Mouse (Mus musculus) adrenal gland (tissue): ENCODE results near the gene Rnft2.

ENCODE experiments used
- intact Hi-C: fragments of 180-260 bp; cut with DNase I; formaldehyde crosslinking; loops from one replicate; pipeline ENCODE4 v1.15.1; 2025

Rnft2 gene

DNA sequence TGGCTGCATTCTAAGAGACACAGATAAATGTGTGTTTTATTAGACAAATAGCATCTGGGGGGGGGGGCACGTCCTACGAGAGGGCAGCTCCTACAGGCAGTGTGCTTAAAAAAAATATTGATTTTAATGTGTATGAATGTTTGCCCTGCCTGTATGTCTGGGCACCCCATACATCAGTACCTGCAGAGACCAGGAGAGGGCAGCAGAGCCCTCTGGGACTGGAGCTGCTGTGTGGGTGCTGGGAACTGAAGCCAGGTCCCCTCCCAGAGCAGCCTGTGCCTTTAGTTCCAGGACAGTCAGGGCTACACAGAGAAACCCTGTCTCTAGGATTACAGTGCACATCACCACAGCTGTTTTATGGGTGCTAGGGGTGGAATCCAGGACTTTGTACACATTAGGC lies 69.8 kb downstream of the Rnft2 start:
- intact Hi-C loops, result no loop called here

DNA sequence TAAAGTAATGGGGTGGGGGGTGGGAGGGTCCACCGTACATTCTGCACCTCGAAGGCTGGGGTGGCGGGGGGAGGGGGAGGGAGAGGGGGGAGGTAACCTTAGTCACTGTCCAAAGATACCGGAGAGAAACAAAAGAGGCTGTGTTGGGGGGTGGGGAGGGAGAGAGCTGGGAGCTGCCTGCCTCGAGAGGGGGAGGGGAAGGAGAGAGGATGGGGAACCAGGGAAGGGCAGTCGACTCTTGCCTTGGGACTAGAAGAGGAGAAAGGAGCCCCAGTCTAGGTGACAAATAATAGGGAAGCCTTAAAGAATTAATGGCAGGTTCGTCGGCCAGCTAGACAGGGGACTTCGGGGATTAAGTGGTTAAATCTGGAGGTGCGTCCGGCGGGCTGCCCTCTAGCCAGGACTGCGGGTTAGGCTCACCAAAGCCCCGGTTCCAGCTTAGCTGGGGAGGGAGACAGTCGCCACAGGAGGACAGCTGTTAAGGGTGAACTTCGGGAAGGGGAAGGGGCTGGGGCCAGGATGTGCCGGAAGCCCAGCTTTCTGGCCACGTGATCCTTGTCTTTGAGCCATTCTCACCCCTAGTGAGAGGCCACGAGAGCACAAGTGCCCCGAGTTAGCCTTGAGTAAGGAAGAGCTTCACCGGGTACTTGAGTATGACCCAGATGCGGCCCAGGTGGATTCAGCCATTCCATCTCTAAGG lies 70.5 kb downstream of the Rnft2 start:
- intact Hi-C loops, result no loop called here

DNA sequence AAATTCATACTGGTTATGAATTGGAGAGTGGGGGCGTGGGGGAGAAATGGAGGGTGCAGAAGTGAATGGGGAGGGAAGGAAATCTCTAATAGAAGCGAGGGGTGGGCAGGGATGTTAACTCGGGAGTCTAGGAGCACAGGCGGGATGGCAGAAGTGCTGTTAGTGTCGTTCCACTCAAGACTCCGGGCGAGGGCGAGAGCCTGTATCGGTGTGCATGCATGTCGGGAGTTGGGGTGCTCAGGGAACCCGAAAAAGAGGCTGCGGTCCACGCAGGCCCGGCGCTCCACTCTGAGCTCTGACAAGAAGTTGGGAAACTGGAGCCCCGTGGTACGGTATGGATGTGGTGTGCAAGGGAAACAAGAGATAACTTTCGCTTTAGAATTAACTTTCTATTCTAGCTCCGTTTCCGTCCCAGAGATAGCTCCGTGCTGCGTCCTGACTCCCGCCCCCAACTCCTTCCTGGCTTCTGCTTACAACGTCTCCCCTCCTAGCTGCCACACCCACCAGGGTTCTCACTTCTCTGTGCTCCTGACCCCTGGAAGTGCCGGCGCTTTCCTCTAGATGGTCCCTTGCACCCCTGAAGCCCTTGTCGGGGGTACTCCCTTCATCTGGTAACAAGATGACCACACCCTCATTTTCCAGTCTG lies 72.7 kb downstream of the Rnft2 start:
- intact Hi-C loops, result no loop called here

DNA sequence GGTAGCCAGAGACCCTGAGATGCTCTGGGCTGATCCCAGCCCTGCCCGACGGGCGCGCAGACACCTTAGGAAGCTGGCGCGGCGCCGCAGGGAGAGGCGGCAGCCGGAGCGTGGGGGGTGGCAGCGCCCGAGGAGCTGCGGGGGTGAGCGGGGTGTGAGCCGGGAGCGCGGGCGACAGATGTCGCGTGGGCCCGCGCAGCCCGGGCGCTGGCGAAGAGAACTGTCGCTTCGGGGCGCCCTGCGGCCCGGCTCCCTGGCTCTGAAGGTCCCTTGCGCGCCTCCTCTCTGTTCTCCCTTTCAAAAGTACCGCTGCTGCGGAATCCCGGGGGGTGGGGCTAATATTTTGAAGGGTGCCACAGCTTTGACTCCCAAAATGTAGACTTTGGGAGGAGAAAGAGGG lies 73.3 kb downstream of the Rnft2 start:
- intact Hi-C loops, result no loop called here

DNA sequence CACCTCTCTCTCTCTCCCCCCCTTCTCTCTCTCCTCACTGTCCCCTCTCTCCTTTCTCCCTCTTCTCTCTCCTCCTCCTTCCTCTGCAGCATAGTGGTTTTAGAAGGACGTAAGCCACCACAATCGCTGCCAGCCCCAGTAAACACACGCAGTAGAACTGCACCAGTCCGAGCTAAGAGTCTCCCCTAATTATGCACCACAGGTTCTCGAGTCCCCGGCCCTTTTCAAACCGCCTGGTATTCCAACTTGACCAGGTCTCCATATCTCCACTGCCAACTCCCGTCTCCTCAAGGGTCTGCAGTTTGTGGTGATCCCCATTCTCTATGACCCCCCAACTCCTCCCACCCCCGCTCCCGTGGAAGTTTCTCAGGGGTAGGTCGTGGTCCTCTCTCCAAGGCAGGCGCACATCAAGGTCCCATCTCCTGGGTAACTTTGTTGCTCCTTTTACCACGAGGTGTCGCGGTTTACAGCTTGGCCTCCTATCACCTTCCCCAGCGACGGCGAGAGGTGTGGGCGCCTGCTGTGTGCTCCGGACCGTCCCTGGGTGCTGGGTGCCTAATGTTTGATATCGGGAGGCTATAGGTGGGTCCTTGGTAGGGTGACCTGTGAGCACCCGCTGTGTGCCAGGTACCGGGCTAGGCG lies 73.9 kb downstream of the Rnft2 start:
- intact Hi-C loops, result no loop called here

DNA sequence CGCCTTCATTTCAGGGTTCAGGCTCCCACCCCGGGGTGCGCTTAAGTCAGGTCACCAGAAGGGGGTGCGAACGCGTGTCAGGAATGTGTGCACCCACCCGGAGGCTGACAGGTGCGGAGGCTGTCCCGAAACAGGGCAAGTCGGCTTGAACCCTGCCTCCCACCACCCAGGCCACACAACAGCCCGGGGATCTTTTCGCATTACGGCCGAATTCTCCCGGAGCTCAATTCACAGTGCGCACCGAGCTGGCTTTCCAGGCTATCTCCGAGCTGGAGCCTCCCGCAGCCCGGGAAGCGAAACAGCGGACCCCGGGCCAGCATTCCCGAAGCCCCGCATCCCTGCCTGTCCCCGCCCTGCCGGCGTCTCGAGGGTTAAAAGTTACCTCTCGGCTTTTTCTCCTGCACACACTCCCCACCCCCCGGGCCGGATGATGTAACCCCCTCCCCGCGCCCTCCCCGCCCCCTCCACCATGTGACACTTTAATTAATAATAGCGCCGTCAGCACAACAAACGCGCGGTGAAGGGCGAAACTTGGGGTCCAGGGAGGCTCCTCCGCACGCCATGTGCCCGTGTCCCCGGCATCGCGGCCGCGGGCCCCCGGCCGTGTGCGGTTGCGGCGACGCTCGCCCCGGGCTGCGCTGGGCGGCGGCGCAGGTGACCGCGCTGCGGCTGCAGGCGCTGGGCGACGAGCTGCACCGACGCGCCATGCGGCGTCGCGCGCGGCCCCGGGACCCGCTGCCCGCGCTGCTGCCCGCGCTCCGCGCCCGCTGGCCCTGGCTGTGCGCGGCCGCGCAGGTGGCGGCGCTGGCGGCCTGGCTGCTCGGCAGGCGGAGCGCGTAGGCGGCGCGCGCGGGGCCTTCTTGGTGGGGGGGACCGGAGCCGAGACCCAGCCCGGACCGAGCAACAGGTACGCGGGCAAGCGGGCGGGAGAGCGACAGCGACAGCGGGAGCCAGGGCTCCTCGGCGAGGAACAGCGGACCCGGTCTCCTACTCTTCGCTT lies 75.4 kb downstream of the Rnft2 start:
- intact Hi-C loops, result no loop called here

DNA sequence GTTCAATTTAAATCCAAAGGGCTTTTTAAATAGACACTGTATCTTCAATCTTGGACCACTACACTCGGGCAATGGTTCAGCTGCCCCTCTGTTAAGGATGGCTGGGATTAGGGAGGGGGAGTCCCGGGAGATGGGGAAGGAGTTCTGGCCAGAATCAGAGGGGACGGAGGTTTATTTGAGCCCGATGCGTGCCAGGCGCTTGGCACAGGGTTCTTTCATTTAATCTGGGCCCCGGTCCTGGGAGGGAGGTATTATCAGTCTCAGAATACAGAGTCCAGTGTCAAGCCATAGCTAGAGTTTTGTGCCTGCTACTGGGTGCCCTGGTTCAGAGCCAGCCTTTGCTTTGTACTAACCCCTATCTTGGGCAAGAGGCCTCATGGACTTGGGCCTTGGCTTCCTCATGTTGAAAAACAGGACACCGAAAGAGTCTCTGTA lies 77.3 kb downstream of the Rnft2 start:
- intact Hi-C loops, result no loop called here

DNA sequence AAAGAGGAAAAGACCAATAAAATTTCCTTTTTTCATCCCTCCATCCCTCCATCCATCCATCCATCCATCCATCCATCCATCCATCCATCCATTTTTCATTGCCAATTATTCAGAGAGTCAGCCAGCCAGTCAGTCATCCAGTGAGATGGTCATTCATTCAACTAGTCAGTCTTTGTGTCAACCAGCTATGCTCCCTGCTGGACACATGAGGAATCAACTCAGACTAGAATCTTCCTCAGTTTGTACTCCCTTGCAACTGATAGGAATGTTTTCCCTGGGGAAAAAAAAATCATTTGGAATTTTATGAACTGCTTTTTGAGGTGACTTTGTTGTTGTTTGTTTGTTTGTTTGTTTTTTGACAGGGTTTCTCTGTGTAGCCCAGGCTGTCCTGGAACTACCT lies 79.5 kb downstream of the Rnft2 start:
- intact Hi-C loops, result no loop called here

DNA sequence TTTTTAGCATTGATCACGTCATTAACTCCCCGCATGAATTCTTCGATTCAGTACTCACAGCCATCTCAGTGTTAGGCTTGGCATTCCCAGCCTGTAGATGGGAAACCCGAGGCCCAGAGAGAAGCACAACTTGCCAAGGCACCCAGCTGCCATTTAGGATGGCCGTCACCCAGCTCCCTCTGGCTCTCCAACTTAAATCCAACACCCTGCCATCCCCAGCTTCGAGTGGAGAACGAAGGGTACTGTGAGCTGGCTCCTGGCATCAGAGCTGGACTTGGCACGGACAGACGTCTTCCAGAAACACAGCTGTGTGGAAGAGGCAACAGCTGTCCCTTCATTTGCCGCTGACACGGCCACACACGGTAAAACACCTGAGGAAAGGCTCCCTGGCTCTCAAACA lies 80.3 kb downstream of the Rnft2 start, which contains the start of gene Hrk:
Gene Hrk (plus strand): TSS at position 68 of the 400 bp plus-strand sequence.
- intact Hi-C loops, result no loop called here

DNA sequence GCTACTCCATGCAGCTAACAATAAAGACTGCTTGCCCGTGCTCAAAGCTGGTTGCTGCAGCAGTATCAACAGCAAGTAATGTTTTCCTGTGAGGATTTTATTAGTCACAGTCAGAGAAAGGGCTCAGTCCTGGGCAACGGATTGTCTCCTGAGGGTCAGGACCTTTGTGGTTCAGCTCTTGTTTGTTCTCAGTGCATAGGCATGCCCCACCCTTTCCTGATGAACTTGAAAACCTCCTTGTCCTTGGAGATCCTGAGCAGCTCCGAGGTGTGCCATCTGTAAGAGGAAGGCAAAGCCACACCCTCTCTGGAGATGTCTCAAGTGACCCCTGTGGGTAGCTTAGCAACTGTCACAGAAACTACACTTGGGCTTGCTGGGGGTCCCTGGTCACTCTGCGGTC lies 84.2 kb downstream of the Rnft2 start:
- intact Hi-C loops, result no loop called here

DNA sequence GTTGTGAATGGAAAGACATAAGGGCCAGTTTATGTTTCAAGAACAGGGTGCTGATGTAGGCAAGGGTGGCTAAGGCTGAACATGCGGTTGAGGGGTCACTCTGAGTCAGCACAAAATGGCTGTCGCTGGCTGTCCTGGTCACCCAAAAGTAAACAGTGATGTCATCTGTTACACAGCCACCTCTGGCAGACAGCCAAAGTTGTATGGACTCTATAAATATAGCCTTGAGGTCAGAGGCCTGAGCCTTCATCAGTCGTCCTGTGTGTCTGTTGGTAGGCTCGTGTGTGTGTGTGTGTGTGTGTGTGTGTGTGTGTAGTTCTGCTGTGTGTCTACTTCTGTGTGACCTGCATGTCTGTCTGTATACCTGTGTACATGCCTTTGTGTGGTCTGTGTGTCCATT lies 87.9 kb downstream of the Rnft2 start:
- intact Hi-C loops, result loop anchor here (5.0 kb wide), 1 partner anchor 90 kb away; the partner anchor contains the start of genes 2410131K14Rik and Rnft2

DNA sequence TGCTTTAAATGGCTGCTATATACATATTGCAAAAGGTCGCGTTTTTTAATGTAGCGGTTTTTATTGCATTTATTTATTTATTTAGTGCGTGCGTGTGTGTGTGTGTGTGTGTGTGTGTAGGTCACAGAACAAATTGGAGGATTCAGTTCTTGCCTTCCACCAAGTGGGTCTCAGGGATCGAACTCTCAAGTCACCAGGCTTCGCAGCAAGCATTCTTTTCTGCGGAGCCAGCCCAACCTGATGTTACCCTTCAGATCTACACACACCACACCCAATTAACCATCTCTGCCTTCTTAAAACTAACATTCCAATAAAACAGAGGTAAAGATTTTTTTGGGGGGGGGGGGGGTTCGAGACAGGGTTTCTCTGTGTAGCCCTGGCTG lies 89.4 kb downstream of the Rnft2 start:
- intact Hi-C loops, result loop anchor here (5.0 kb wide), 1 partner anchor 92 kb away; the partner anchor contains the start of genes 2410131K14Rik and Rnft2

DNA sequence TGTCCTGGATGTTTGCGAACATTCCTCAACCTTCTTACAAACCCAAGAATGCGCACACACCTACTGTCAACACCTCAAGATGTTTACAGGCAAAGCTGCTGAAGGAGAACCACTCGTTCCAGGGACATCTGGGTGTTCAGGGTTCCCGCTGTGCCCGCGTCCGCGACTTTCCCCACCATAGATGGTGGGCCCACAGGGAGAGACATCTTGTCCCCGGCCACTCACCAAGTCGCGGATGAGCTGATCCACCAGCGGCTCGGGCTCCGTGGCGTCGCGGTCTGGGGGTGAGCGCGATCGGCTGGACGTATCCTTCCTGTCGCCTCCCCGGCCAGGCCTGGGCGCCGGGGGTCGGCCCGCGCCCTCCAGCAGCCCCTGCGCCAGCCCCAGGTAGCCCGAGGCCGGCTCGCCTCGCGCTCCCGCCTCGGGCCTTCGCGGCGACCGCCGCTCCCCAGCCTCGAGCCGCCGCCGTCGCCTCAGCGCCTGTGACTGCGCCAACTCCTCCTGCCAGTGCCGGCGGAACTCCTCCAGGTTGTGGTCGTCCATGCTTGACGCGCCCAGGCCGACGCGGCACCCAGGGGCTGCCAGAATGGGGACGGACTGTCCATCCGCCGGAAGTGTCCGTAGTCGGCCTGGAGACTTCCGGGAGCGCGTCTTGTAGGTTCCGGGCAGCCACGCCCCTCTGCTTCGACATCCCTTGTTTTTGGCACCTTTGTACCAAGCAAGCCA lies 89.9 kb downstream of the Rnft2 start, which contains the start of gene Fbxw8:
Gene Fbxw8 (minus strand): TSS at position 626 of the 726 bp plus-strand sequence.
- intact Hi-C loops, result loop anchor here (5.0 kb wide), 1 partner anchor 92 kb away; the partner anchor contains the start of genes 2410131K14Rik and Rnft2

DNA sequence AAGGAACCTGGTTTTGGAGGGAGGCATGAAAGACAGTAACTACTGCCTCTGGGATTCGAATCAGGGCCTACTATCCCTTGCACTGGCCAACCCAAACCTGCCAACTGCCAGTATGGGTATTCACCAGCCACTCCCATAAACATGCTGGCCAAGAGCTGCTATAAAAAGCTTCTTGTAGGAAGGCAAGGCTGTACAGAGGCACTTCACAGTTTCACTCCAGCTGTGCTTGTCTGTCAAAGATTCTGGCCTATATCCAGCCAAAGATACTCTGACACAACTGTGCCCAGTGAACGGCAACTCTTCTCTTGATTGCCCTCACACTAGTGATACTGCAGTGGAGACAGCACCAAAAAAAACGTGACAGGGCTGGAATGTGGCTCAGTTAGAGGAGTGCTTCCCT lies 95.2 kb downstream of the Rnft2 start:
- intact Hi-C loops, result no loop called here

DNA sequence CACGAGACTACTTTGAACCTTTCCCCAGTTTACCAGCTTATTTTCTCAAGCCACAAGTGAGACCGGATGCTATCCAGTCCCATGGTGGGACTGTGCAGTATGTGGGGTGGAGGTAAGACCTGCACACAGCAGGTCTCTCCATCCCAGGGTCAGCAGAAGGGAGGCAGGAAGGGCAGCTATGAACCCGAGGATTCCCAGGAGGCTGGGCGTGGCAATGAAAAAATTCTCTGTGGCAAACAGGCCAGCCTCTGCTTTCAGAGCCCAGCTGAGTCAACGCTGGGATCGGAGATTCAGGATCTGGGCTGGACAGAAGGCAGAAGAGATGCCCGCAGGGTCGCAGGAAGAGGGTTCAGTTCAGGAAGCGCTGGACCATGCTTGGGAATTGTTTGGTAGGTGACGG lies 97.7 kb downstream of the Rnft2 start:
- intact Hi-C loops, result no loop called here

DNA sequence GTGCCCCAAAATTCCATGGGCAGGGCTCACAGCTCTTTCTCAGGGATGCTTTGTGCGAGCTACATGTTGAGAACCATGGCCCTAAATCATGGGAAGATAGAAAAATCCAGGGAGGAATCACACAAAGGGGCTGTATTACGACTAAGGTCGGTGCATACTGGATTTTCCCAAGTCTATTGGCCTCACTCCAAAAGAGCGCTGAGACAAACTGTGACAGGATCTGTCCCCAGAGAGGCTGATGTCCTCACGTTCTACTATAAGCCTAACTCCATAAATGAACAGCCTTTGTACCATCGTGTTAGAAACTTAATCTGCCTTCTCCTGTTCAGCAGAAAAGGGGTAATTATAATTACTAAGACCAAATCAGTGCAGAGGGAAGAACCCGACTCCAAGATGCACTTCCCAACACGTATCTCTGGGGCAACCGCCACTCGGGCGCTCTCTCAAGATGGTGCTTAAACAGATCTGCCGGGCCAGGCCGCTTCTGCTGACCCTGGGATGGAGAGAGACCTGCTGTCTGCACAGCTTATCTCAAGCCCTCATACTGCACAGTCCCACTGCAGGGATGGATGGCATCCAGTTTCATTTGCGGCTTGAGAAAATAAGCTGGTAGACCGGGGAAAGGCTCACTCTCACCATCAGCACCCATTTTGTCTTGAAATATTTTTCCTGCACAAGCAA lies 98.8 kb downstream of the Rnft2 start:
- intact Hi-C loops, result no loop called here

DNA sequence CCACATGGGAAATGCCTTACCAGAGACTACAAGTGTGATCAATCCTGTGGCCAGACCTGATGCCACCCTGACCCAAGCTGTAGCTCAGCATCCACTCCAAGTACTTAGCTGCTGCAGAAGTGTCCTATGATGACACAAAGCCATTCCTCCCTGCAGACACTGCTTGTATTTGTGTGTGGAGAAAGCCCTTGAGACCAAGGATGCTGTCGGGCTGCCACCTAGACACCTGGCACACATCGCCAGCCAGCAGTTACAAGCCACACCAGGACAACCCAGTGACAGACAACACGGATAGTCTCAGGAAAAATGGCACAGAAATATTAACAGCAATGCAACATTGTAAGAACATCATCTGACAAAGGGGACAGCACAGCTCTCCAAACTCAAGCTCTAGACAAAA lies 99.5 kb downstream of the Rnft2 start:
- intact Hi-C loops, result no loop called here

DNA sequence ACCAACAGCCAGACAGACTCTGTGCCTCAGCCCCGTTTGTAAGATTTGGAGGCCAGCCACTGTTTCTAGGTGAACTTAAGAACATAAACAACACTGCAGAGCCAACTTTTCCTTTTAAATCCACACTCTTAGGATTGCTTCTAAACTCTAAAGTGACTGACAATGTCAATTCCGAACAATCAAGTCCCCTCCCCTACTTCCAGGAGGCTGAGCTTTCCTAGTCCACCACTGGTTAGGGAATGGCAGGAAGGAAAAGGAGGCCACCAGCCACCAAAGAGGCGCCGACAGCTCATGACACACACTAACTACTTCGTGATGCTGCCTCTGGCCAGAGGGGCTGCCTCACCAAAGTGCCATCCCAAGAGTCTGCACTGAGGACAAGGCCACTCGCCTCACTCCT lies 100.1 kb downstream of the Rnft2 start:
- intact Hi-C loops, result no loop called here

DNA sequence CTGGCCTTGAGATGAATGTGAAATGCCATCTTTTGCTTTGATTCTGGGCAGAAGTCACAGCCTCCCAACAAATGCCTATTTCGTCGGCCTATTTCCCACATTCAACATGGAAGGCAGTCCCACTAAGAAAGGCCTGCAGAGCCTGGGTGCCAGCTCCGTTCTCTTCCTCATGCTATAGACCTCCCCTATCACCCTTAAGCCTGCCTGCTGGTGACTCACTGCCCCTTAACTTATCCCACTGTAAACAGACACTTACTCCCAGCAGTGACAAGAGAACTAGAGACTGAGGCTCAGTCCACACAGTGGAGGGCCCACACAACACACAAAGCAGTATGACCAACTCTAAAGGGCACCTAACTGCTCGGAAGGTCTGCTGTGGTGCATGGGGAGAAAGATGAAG lies 100.6 kb downstream of the Rnft2 start:
- intact Hi-C loops, result no loop called here
